Mouse (Mus musculus) urinary bladder, postnatal 25 days (tissue): ENCODE results near the gene Epn3.

Source experiments
- DNase-seq: peaks from one replicate; pipeline ENCODE4 v3.0.0; 2022; ENCODE audit warnings: low spot score

Gene Epn3

GRCm38 (mm10) chr11:94498093-94498996 is 1.4 kb downstream of the Epn3 start:
- peak; percentile 60 for DNase-seq

- DNase-seq, result no peak
Observed at GRCm38 (mm10) chr11:94495415-94495814, 4.4 kb downstream of the Epn3 start.

GRCm38 (mm10) chr11:94491749-94492099 is 8.1 kb downstream of the Epn3 start:
- DNase-seq, result no peak

- DNase-seq, result no peak
Observed at GRCm38 (mm10) chr11:94491035-94491748, 8.6 kb downstream of the Epn3 start.

GRCm38 (mm10) chr11:94489745-94490144 is 10.0 kb downstream of the Epn3 start:
- DNase-seq, result no peak

GRCm38 (mm10) chr11:94488767-94489533 is 10.8 kb downstream of the Epn3 start:
- DNase-seq, result no peak

GRCm38 (mm10) chr11:94486001-94486400 is 13.8 kb downstream of the Epn3 start, which contains the start of gene Spata20:
Gene Spata20, minus strand, starts transcription at chr11:94486179.
- peak; percentile 89 for DNase-seq

GRCm38 (mm10) chr11:94485223-94485622 is 14.6 kb downstream of the Epn3 start:
- no peak for DNase-seq

- no peak for DNase-seq
Observed at GRCm38 (mm10) chr11:94484636-94485035, 15.1 kb downstream of the Epn3 start.

GRCm38 (mm10) chr11:94483921-94484320 is 15.9 kb downstream of the Epn3 start:
- no peak for DNase-seq

GRCm38 (mm10) chr11:94483436-94483835 is 16.3 kb downstream of the Epn3 start:
- no peak for DNase-seq

- no peak for DNase-seq
Observed at GRCm38 (mm10) chr11:94482738-94483137, 17.0 kb downstream of the Epn3 start.

- DNase-seq, result no peak
Observed at GRCm38 (mm10) chr11:94481963-94482362, 17.8 kb downstream of the Epn3 start.

- no peak for DNase-seq
Observed at GRCm38 (mm10) chr11:94480382-94480781, 19.4 kb downstream of the Epn3 start.

GRCm38 (mm10) chr11:94477651-94478050 is 22.1 kb downstream of the Epn3 start:
- DNase-seq, result no peak

GRCm38 (mm10) chr11:94475722-94476121 is 24.1 kb downstream of the Epn3 start:
- DNase-seq, result no peak

GRCm38 (mm10) chr11:94474544-94474910 is 25.2 kb downstream of the Epn3 start:
- DNase-seq, result no peak

- peak; percentile 81 for DNase-seq
Observed at GRCm38 (mm10) chr11:94473707-94474543, 25.8 kb downstream of the Epn3 start, which contains the start of gene Cacna1g. Gene Cacna1g, minus strand, starts transcription at chr11:94474198.

GRCm38 (mm10) chr11:94472916-94473706 is 26.7 kb downstream of the Epn3 start:
- no peak for DNase-seq

GRCm38 (mm10) chr11:94472585-94472915 is 27.2 kb downstream of the Epn3 start:
- no peak for DNase-seq
